18 mouse cellular contexts compared by ENCODE assay signal in genomic region chr8:121063649-121064048, GRCm38 (mm10). TPM values are rescaled to one million over a fixed set of nuclear protein-coding genes. Genes with fewer than 3 reads are reported as not detected.
DNase-seq lines count a peak whose midpoint lies in the region; ATAC-seq lines count a peak whose summit lies in the region.
"Had no signal": no experiment of that assay in that cellular context is flagged by ENCODE, and none has a peak within 500 bp of the region (broad histone marks: within the 10 kb centered on the region; RNA-seq: fewer than 3 reads in every experiment).

No protein-coding gene starts in this region.

- 39% methylated on average over 13 of the region's 13 CpGs for WGBS in midbrain, embryonic 11.5 days
- WGBS in midbrain, embryonic 15.5 days: 33% methylated on average over 13 of the region's 13 CpGs
- WGBS in embryonic facial prominence, embryonic 10.5 days: 22% methylated on average over 13 of the region's 13 CpGs
- WGBS in limb, embryonic 10.5 days: 70% methylated on average over 13 of the region's 13 CpGs
- 31% methylated on average over 13 of the region's 13 CpGs for WGBS in neural tube, embryonic 15.5 days

- ATAC-seq in midbrain, embryonic 11.5 days (ENCODE audit: low FRiP score): no peak
- ATAC-seq in midbrain, embryonic 15.5 days (replicated peaks): no peak
- no peak for ATAC-seq in neural tube, embryonic 15.5 days (ENCODE audit: low FRiP score)
- ATAC-seq: activated CD4-positive, CD25-positive, alpha-beta regulatory T cell, adult 4 months; forebrain, postnatal 0 days; intestine, embryonic 15.5 days had no signal

- H3K9me3 ChIP-seq in midbrain, embryonic 11.5 days (ENCODE audit: control insufficient read depth, low read length): no peaks in the 10 kb centered on the region
- no peaks in the 10 kb centered on the region for H3K9me3 ChIP-seq in midbrain, embryonic 15.5 days
- H3K9me3 ChIP-seq in embryonic facial prominence, embryonic 10.5 days: no peaks in the 10 kb centered on the region
- no peaks in the 10 kb centered on the region for H3K9me3 ChIP-seq in limb, embryonic 10.5 days (replicated peaks)
- H3K9me3 ChIP-seq in neural tube, embryonic 15.5 days (replicated peaks): no peaks in the 10 kb centered on the region
- H3K9me3 ChIP-seq: intestine, embryonic 15.5 days had no signal

- H3K27me3 ChIP-seq in midbrain, embryonic 11.5 days (ENCODE audit: control insufficient read depth, insufficient read depth, low read length): peaks cover 2% of the 10 kb centered on the region; the same call in 1 of the 2 replicates
- H3K27me3 ChIP-seq in midbrain, embryonic 15.5 days (replicated peaks): peaks cover 5% of the 10 kb centered on the region
- peaks cover 84% of the 10 kb centered on the region for H3K27me3 ChIP-seq in embryonic facial prominence, embryonic 10.5 days (replicated peaks; ENCODE audit: low read depth, poor library complexity, severe bottlenecking)
- H3K27me3 ChIP-seq in limb, embryonic 10.5 days (ENCODE audit: low read depth, poor library complexity, severe bottlenecking): peaks cover 81% of the 10 kb centered on the region
- H3K27me3 ChIP-seq in neural tube, embryonic 15.5 days (replicated peaks): peaks cover 36% of the 10 kb centered on the region
- H3K27me3 ChIP-seq: intestine, embryonic 15.5 days had no signal

- H3K4me2 ChIP-seq in midbrain, embryonic 11.5 days: no peak overlapping the region
- no peak overlapping the region for H3K4me2 ChIP-seq in midbrain, embryonic 15.5 days
- H3K4me2 ChIP-seq in neural tube, embryonic 15.5 days: peak overlapping the region; percentile 13; the same call in 1 of the 2 replicates
- H3K4me2 ChIP-seq: intestine, embryonic 15.5 days had no signal

- H3K27ac ChIP-seq in midbrain, embryonic 11.5 days (ENCODE audit: low read depth, low read length): no peak overlapping the region
- H3K27ac ChIP-seq in midbrain, embryonic 15.5 days: no peak overlapping the region
- H3K27ac ChIP-seq in embryonic facial prominence, embryonic 10.5 days (replicated peaks): peak overlapping the region; percentile 81
- peak overlapping the region; percentile 71 for H3K27ac ChIP-seq in limb, embryonic 10.5 days
- no peak overlapping the region for H3K27ac ChIP-seq in neural tube, embryonic 15.5 days (replicated peaks)
- H3K27ac ChIP-seq: intestine, embryonic 15.5 days; liver, embryonic 14.5 days had no signal

- intact Hi-C loops in left cerebral cortex, postnatal 25 days (cut with DNase I): no loop called here

- H3K4me1 ChIP-seq in midbrain, embryonic 11.5 days (ENCODE audit: control insufficient read depth, insufficient read depth, low read length): peaks cover 5% of the 10 kb centered on the region
- H3K4me1 ChIP-seq in midbrain, embryonic 15.5 days: peaks cover 2% of the 10 kb centered on the region; the same call in 1 of the 2 replicates
- peaks cover 34% of the 10 kb centered on the region for H3K4me1 ChIP-seq in embryonic facial prominence, embryonic 10.5 days
- H3K4me1 ChIP-seq in limb, embryonic 10.5 days: peaks cover 8% of the 10 kb centered on the region; the same call in 1 of the 2 replicates
- peaks cover 20% of the 10 kb centered on the region for H3K4me1 ChIP-seq in neural tube, embryonic 15.5 days

- no peaks in the 10 kb centered on the region for H3K36me3 ChIP-seq in midbrain, embryonic 11.5 days (ENCODE audit: control insufficient read depth, insufficient read depth, low read length)
- H3K36me3 ChIP-seq in midbrain, embryonic 15.5 days (replicated peaks): no peaks in the 10 kb centered on the region
- H3K36me3 ChIP-seq in embryonic facial prominence, embryonic 10.5 days (replicated peaks): 0 out of 2 replicates have a peak, but pooled peaks cover 3% of the 10 kb centered on the region
- no peaks in the 10 kb centered on the region for H3K36me3 ChIP-seq in limb, embryonic 10.5 days
- no peaks in the 10 kb centered on the region for H3K36me3 ChIP-seq in neural tube, embryonic 15.5 days

- DNase-seq in midbrain, embryonic 11.5 days (ENCODE audit: low spot score, missing footprints): peak; percentile 86
- DNase-seq in embryonic facial prominence, embryonic 10.5 days (ENCODE audit: low spot score): peak; percentile 80
- no peak for DNase-seq in limb, embryonic 10.5 days (ENCODE audit: low spot score)
- no peak for DNase-seq in adrenal gland, postnatal 4 days (ENCODE audit: low spot score in 2 of 2)
- no peak for DNase-seq in left cerebral cortex, postnatal 25 days (ENCODE audit: low spot score in 2 of 2)
- DNase-seq: cerebellum, adult 18-20 months; forebrain, postnatal 0 days; gastrocnemius, postnatal 10 days; heart, postnatal 14 days; kidney, postnatal 14 days; lung, postnatal 10 days; right cerebral cortex, postnatal 25 days; thymus, postnatal 25 days had no signal

- H3K9ac ChIP-seq in midbrain, embryonic 11.5 days (ENCODE audit: low read length): no peak overlapping the region
- H3K9ac ChIP-seq in midbrain, embryonic 15.5 days: no peak overlapping the region
- H3K9ac ChIP-seq in neural tube, embryonic 15.5 days (replicated peaks): no peak overlapping the region
- H3K9ac ChIP-seq: forebrain, postnatal 0 days; intestine, embryonic 15.5 days; liver, embryonic 14.5 days had no signal

- no peak overlapping the region for H3K4me3 ChIP-seq in midbrain, embryonic 11.5 days (ENCODE audit: low read depth, low read length)
- H3K4me3 ChIP-seq in midbrain, embryonic 15.5 days: no peak overlapping the region
- H3K4me3 ChIP-seq in embryonic facial prominence, embryonic 10.5 days: peak overlapping the region; percentile 33
- H3K4me3 ChIP-seq in limb, embryonic 10.5 days: no peak overlapping the region
- no peak overlapping the region for H3K4me3 ChIP-seq in neural tube, embryonic 15.5 days (replicated peaks)
- H3K4me3 ChIP-seq: intestine, embryonic 15.5 days had no signal

RNA-seq across cellular contexts. Expression of gene Foxf1, which starts 20.5 kb away (rescaled TPM):
- polyA plus RNA-seq in midbrain, embryonic 11.5 days (2014; fragmentation: Nextera tagmentation; extraction: Ambion mirVana): 0.17 and 0.20 TPM in 2 replicates
- polyA plus RNA-seq in midbrain, embryonic 15.5 days (2015; fragmentation: Nextera tagmentation; extraction: Ambion mirVana): 1.0 and 1.6 TPM in 2 replicates
- polyA plus RNA-seq in embryonic facial prominence, embryonic 10.5 days (2016; fragmentation: Nextera tagmentation; extraction: Ambion mirVana): 28.8 and 30.1 TPM in 2 replicates
- polyA plus RNA-seq in limb, embryonic 10.5 days (2016; fragmentation: Nextera tagmentation; extraction: Ambion mirVana): 0.48 and 4.4 TPM in 2 replicates
- polyA plus RNA-seq in neural tube, embryonic 15.5 days (2015; fragmentation: Nextera tagmentation; extraction: Ambion mirVana): 1.6 and 15.7 TPM in 2 replicates
- total RNA-seq in adrenal gland, postnatal 4 days (2021): 1 to 10 TPM; 1.1 TPM
- 1 to 10 TPM in 1 of 2 experiments, under 1 TPM in 1; 0.87 to 1.1 TPM for total RNA-seq in left cerebral cortex, postnatal 25 days (2021)
- polyA plus RNA-seq: activated CD4-positive, CD25-positive, alpha-beta regulatory T cell, adult 4 months had no signal

RNA-seq across cellular contexts. Expression of gene Mthfsd, which starts 44.5 kb away (rescaled TPM):
- polyA plus RNA-seq in midbrain, embryonic 11.5 days (2014; fragmentation: Nextera tagmentation; extraction: Ambion mirVana): 47.4 and 50.4 TPM in 2 replicates
- polyA plus RNA-seq in midbrain, embryonic 15.5 days (2015; fragmentation: Nextera tagmentation; extraction: Ambion mirVana): 51.1 and 52.3 TPM in 2 replicates
- polyA plus RNA-seq in embryonic facial prominence, embryonic 10.5 days (2016; fragmentation: Nextera tagmentation; extraction: Ambion mirVana): 68.2 and 72.3 TPM in 2 replicates
- 58.5 and 67.6 TPM in 2 replicates for polyA plus RNA-seq in limb, embryonic 10.5 days (2016; fragmentation: Nextera tagmentation; extraction: Ambion mirVana)
- 50.6 and 52.5 TPM in 2 replicates for polyA plus RNA-seq in neural tube, embryonic 15.5 days (2015; fragmentation: Nextera tagmentation; extraction: Ambion mirVana)
- 10 to 100 TPM; 39.2 to 42.7 TPM for total RNA-seq in adrenal gland, postnatal 4 days (2021)
- total RNA-seq in left cerebral cortex, postnatal 25 days (2021): 10 to 100 TPM; 38.3 to 40.7 TPM

RNA-seq across cellular contexts. Expression of gene Foxc2, which starts 52.3 kb away (rescaled TPM):
- 7.0 and 7.1 TPM in 2 replicates for polyA plus RNA-seq in midbrain, embryonic 11.5 days (2014; fragmentation: Nextera tagmentation; extraction: Ambion mirVana)
- polyA plus RNA-seq in midbrain, embryonic 15.5 days (2015; fragmentation: Nextera tagmentation; extraction: Ambion mirVana): 4.2 and 5.2 TPM in 2 replicates
- 11.7 and 15.2 TPM in 2 replicates for polyA plus RNA-seq in embryonic facial prominence, embryonic 10.5 days (2016; fragmentation: Nextera tagmentation; extraction: Ambion mirVana)
- 2.3 and 3.3 TPM in 2 replicates for polyA plus RNA-seq in limb, embryonic 10.5 days (2016; fragmentation: Nextera tagmentation; extraction: Ambion mirVana)
- polyA plus RNA-seq in neural tube, embryonic 15.5 days (2015; fragmentation: Nextera tagmentation; extraction: Ambion mirVana): 3.4 TPM in 2 replicates
- total RNA-seq in adrenal gland, postnatal 4 days (2021): 10 to 100 TPM in 1 of 2 experiments, 1 to 10 TPM in 1; 9.8 to 15.2 TPM
- 1 to 10 TPM; 1.8 to 2.1 TPM for total RNA-seq in left cerebral cortex, postnatal 25 days (2021)
- polyA plus RNA-seq: activated CD4-positive, CD25-positive, alpha-beta regulatory T cell, adult 4 months had no signal

Comparison
In these comparisons a context has a peak if more than half of its experiments do, and no peak if none do; other contexts are left out.
1. DNase-seq: peak in midbrain, embryonic 11.5 days (single experiment) and embryonic facial prominence, embryonic 10.5 days (single experiment); none in limb, embryonic 10.5 days (single experiment), adrenal gland, postnatal 4 days (0 of 2) and left cerebral cortex, postnatal 25 days (0 of 2).
2. H3K27ac ChIP-seq: peak in embryonic facial prominence, embryonic 10.5 days (single experiment) and limb, embryonic 10.5 days (single experiment); none in midbrain, embryonic 11.5 days (single experiment), midbrain, embryonic 15.5 days (single experiment) and neural tube, embryonic 15.5 days (single experiment).